Mouse (Mus musculus): Measurements from ENCODE around the gene Fam161a. TPM values are rescaled to one million over a fixed set of nuclear protein-coding genes. Genes with fewer than 3 reads are reported as not detected.

Fam161a gene
- total RNA-seq, 1 experiment from 2014 or later, result 18.6 TPM

GRCm38 (mm10) chr11:22990393-22991126 is 16.8 kb upstream of the Fam161a start, which contains the start of gene Cct4:
Cct4 (plus strand) TSS chr11:22990519.
- peak; percentile 94 for DNase-seq

- no peak for DNase-seq
Observed at GRCm38 (mm10) chr11:22991218-22991835, 16.0 kb upstream of the Fam161a start.

GRCm38 (mm10) chr11:22994271-22994670 is 13.1 kb upstream of the Fam161a start:
- no peak for DNase-seq

- no peak for DNase-seq
Observed at GRCm38 (mm10) chr11:22995461-22995860, 11.9 kb upstream of the Fam161a start.

GRCm38 (mm10) chr11:22998308-22998707 is 9.0 kb upstream of the Fam161a start:
- DNase-seq, result no peak

GRCm38 (mm10) chr11:23005276-23005675 is 2.1 kb upstream of the Fam161a start:
- DNase-seq, result no peak

- no peak for DNase-seq
Observed at GRCm38 (mm10) chr11:23007166-23007480, 208 bp upstream of the Fam161a start.

- peak; percentile 87 for DNase-seq
Observed at GRCm38 (mm10) chr11:23008181-23008823, 971 bp downstream of the Fam161a start.

GRCm38 (mm10) chr11:23008824-23009200 is 1.5 kb downstream of the Fam161a start:
- DNase-seq, result no peak

- no peak for DNase-seq
Observed at GRCm38 (mm10) chr11:23013096-23013495, 5.8 kb downstream of the Fam161a start.

GRCm38 (mm10) chr11:23013580-23014294 is 6.4 kb downstream of the Fam161a start:
- no peak for DNase-seq

- no peak for DNase-seq
Observed at GRCm38 (mm10) chr11:23014996-23015395, 7.7 kb downstream of the Fam161a start.

GRCm38 (mm10) chr11:23017943-23018342 is 10.6 kb downstream of the Fam161a start:
- no peak for DNase-seq

GRCm38 (mm10) chr11:23020116-23020770 is 12.9 kb downstream of the Fam161a start:
- DNase-seq, result peak; percentile 5

- DNase-seq, result no peak
Observed at GRCm38 (mm10) chr11:23020841-23021240, 13.5 kb downstream of the Fam161a start.

GRCm38 (mm10) chr11:23023155-23023554 is 15.8 kb downstream of the Fam161a start:
- no peak for DNase-seq

- DNase-seq, result no peak
Observed at GRCm38 (mm10) chr11:23024169-23024568, 16.8 kb downstream of the Fam161a start.

GRCm38 (mm10) chr11:23028957-23029356 is 21.6 kb downstream of the Fam161a start:
- DNase-seq, result no peak

GRCm38 (mm10) chr11:23029399-23029798 is 22.1 kb downstream of the Fam161a start:
- DNase-seq, result no peak

- no peak for DNase-seq
Observed at GRCm38 (mm10) chr11:23047252-23047651, 39.9 kb downstream of the Fam161a start.

- DNase-seq, result no peak
Observed at GRCm38 (mm10) chr11:23047663-23048582, 40.6 kb downstream of the Fam161a start.

Measured in adrenal gland, postnatal 25 days (tissue).